Mouse (Mus musculus): ENCODE results near the gene Zfp692. TPM values are rescaled to one million over a fixed set of nuclear protein-coding genes. Genes with fewer than 3 reads are reported as not detected.

The Zfp692 gene
- 17.4 and 20.0 TPM in 2 replicates for polyA plus RNA-seq (2014; fragmentation: Nextera tagmentation; extraction: Ambion mirVana)

GRCm38 (mm10) chr11:58306860-58307308 is at the start of gene Zfp692:
Zfp692 (plus strand) TSS chr11:58307069.
- ATAC-seq (replicated peaks; ENCODE audit: low FRiP score) (peak; percentile 74), DNase-seq (ENCODE audit: low spot score) (peak; percentile 98)
- H3K9me3 ChIP-seq (ENCODE audit: control insufficient read depth, low read length): no peaks in the 10 kb centered on the region
- H3K9ac ChIP-seq (ENCODE audit: low read length): peak within 1 kb of the TSS; percentile 69
- H3K36me3 ChIP-seq (ENCODE audit: control insufficient read depth, insufficient read depth, low read length): no peaks in the 10 kb centered on the region
- 0% methylated on average over 34 of the region's 34 CpGs for WGBS
- H3K4me2 ChIP-seq (ENCODE audit: low read depth, low read length, severe bottlenecking): peak within 1 kb of the TSS; percentile 83
- no peak within 1 kb of the TSS; the same call in 1 of the 2 replicates for H3K27ac ChIP-seq (ENCODE audit: low read depth, low read length)
- peaks cover 2% of the 10 kb centered on the region; the same call in 1 of the 2 replicates for H3K4me1 ChIP-seq (replicated peaks; ENCODE audit: control insufficient read depth, insufficient read depth, low read length)
- peak within 1 kb of the TSS; percentile 48 for H3K4me3 ChIP-seq (ENCODE audit: low read depth, low read length)
- H3K27me3 ChIP-seq (ENCODE audit: control insufficient read depth, insufficient read depth, low read length): no peaks in the 10 kb centered on the region

GRCm38 (mm10) chr11:58257816-58258215 is 49.1 kb upstream of the Zfp692 start:
- H3K27ac ChIP-seq (ENCODE audit: low read depth, low read length): no peak overlapping the region
- H3K4me3 ChIP-seq (ENCODE audit: low read depth, low read length): no peak overlapping the region
- DNase-seq (ENCODE audit: low spot score) (no peak), ATAC-seq (replicated peaks; ENCODE audit: low FRiP score) (no peak)
- H3K4me2 ChIP-seq (ENCODE audit: low read depth, low read length, severe bottlenecking): no peak overlapping the region
- WGBS: 82% methylated on average over 5 of the region's 5 CpGs
- H3K9me3 ChIP-seq (ENCODE audit: control insufficient read depth, low read length): no peaks in the 10 kb centered on the region
- no peaks in the 10 kb centered on the region for H3K4me1 ChIP-seq (replicated peaks; ENCODE audit: control insufficient read depth, insufficient read depth, low read length)
- no peaks in the 10 kb centered on the region for H3K27me3 ChIP-seq (ENCODE audit: control insufficient read depth, insufficient read depth, low read length)
- H3K36me3 ChIP-seq (ENCODE audit: control insufficient read depth, insufficient read depth, low read length): no peaks in the 10 kb centered on the region
- no peak overlapping the region for H3K9ac ChIP-seq (ENCODE audit: low read length)

- Histone ChIP-seq H3K36me3 (ENCODE audit: control insufficient read depth, insufficient read depth, low read length) (no peaks in the 10 kb centered on the region), H3K9ac (ENCODE audit: low read length) (no peak overlapping the region), H3K4me3 (ENCODE audit: low read depth, low read length) (no peak overlapping the region), H3K4me1 (replicated peaks; ENCODE audit: control insufficient read depth, insufficient read depth, low read length) (no peaks in the 10 kb centered on the region), H3K4me2 (ENCODE audit: low read depth, low read length, severe bottlenecking) (no peak overlapping the region), H3K27ac (ENCODE audit: low read depth, low read length) (no peak overlapping the region), H3K9me3 (ENCODE audit: control insufficient read depth, low read length) (no peaks in the 10 kb centered on the region), H3K27me3 (ENCODE audit: control insufficient read depth, insufficient read depth, low read length) (no peaks in the 10 kb centered on the region)
- ATAC-seq (replicated peaks; ENCODE audit: low FRiP score): no peak
- DNase-seq (ENCODE audit: low spot score): no peak
- WGBS: 85% methylated on average over 4 of the region's 4 CpGs
Observed at GRCm38 (mm10) chr11:58260156-58260555, 46.7 kb upstream of the Zfp692 start.

- Histone ChIP-seq H3K9ac (ENCODE audit: low read length) (no peak overlapping the region), H3K4me2 (ENCODE audit: low read depth, low read length, severe bottlenecking) (no peak overlapping the region), H3K27me3 (ENCODE audit: control insufficient read depth, insufficient read depth, low read length) (no peaks in the 10 kb centered on the region), H3K36me3 (ENCODE audit: control insufficient read depth, insufficient read depth, low read length) (no peaks in the 10 kb centered on the region), H3K4me3 (ENCODE audit: low read depth, low read length) (no peak overlapping the region), H3K27ac (ENCODE audit: low read depth, low read length) (no peak overlapping the region), H3K4me1 (replicated peaks; ENCODE audit: control insufficient read depth, insufficient read depth, low read length) (no peaks in the 10 kb centered on the region), H3K9me3 (ENCODE audit: control insufficient read depth, low read length) (no peaks in the 10 kb centered on the region)
- ATAC-seq (replicated peaks; ENCODE audit: low FRiP score): no peak
- DNase-seq (ENCODE audit: low spot score): no peak
- 86% methylated on average over 4 of the region's 4 CpGs for WGBS
Observed at GRCm38 (mm10) chr11:58261826-58262225, 45.0 kb upstream of the Zfp692 start.

- Histone ChIP-seq H3K36me3 (ENCODE audit: control insufficient read depth, insufficient read depth, low read length) (no peaks in the 10 kb centered on the region), H3K9ac (ENCODE audit: low read length) (no peak overlapping the region), H3K27me3 (ENCODE audit: control insufficient read depth, insufficient read depth, low read length) (no peaks in the 10 kb centered on the region), H3K4me1 (replicated peaks; ENCODE audit: control insufficient read depth, insufficient read depth, low read length) (no peaks in the 10 kb centered on the region), H3K9me3 (ENCODE audit: control insufficient read depth, low read length) (no peaks in the 10 kb centered on the region), H3K4me3 (ENCODE audit: low read depth, low read length) (no peak overlapping the region), H3K27ac (ENCODE audit: low read depth, low read length) (no peak overlapping the region), H3K4me2 (ENCODE audit: low read depth, low read length, severe bottlenecking) (no peak overlapping the region)
- DNase-seq (ENCODE audit: low spot score) (no peak), ATAC-seq (replicated peaks; ENCODE audit: low FRiP score) (no peak)
- 94% methylated on average over 3 of the region's 3 CpGs for WGBS
Observed at GRCm38 (mm10) chr11:58262336-58262735, 44.5 kb upstream of the Zfp692 start.

- 84% methylated on average over 2 of the region's 2 CpGs for WGBS
- H3K4me1 ChIP-seq (replicated peaks; ENCODE audit: control insufficient read depth, insufficient read depth, low read length): no peaks in the 10 kb centered on the region
- no peak for DNase-seq (ENCODE audit: low spot score)
Observed at GRCm38 (mm10) chr11:58263516-58263915, 43.4 kb upstream of the Zfp692 start.

GRCm38 (mm10) chr11:58264546-58264945 is 42.3 kb upstream of the Zfp692 start:
- no peak for DNase-seq (ENCODE audit: low spot score)
- H3K4me2 ChIP-seq (ENCODE audit: low read depth, low read length, severe bottlenecking): no peak overlapping the region
- H3K27ac ChIP-seq (ENCODE audit: low read depth, low read length): no peak overlapping the region
- ATAC-seq (replicated peaks; ENCODE audit: low FRiP score): no peak
- H3K36me3 ChIP-seq (ENCODE audit: control insufficient read depth, insufficient read depth, low read length): no peaks in the 10 kb centered on the region
- H3K27me3 ChIP-seq (ENCODE audit: control insufficient read depth, insufficient read depth, low read length): no peaks in the 10 kb centered on the region
- no peak overlapping the region for H3K4me3 ChIP-seq (ENCODE audit: low read depth, low read length)
- H3K4me1 ChIP-seq (replicated peaks; ENCODE audit: control insufficient read depth, insufficient read depth, low read length): no peaks in the 10 kb centered on the region
- H3K9me3 ChIP-seq (ENCODE audit: control insufficient read depth, low read length): no peaks in the 10 kb centered on the region
- H3K9ac ChIP-seq (ENCODE audit: low read length): no peak overlapping the region
- WGBS: 88% methylated on average over 9 of the region's 9 CpGs

More at GRCm38 (mm10) chr11:58263516-58263915, 43.4 kb upstream of the Zfp692 start:
- Histone ChIP-seq H3K27ac (ENCODE audit: low read depth, low read length) (no peak overlapping the region), H3K36me3 (ENCODE audit: control insufficient read depth, insufficient read depth, low read length) (no peaks in the 10 kb centered on the region), H3K9ac (ENCODE audit: low read length) (no peak overlapping the region), H3K4me2 (ENCODE audit: low read depth, low read length, severe bottlenecking) (no peak overlapping the region), H3K4me3 (ENCODE audit: low read depth, low read length) (no peak overlapping the region), H3K9me3 (ENCODE audit: control insufficient read depth, low read length) (no peaks in the 10 kb centered on the region), H3K27me3 (ENCODE audit: control insufficient read depth, insufficient read depth, low read length) (no peaks in the 10 kb centered on the region)
- ATAC-seq (replicated peaks; ENCODE audit: low FRiP score): no peak

- 78% methylated on average over 3 of the region's 3 CpGs for WGBS
- no peak overlapping the region for H3K4me3 ChIP-seq (ENCODE audit: low read depth, low read length)
- H3K4me1 ChIP-seq (replicated peaks; ENCODE audit: control insufficient read depth, insufficient read depth, low read length): no peaks in the 10 kb centered on the region
- no peak for ATAC-seq (replicated peaks; ENCODE audit: low FRiP score)
- H3K9ac ChIP-seq (ENCODE audit: low read length): no peak overlapping the region
- H3K4me2 ChIP-seq (ENCODE audit: low read depth, low read length, severe bottlenecking): no peak overlapping the region
- H3K36me3 ChIP-seq (ENCODE audit: control insufficient read depth, insufficient read depth, low read length): no peaks in the 10 kb centered on the region
- no peaks in the 10 kb centered on the region for H3K9me3 ChIP-seq (ENCODE audit: control insufficient read depth, low read length)
- no peaks in the 10 kb centered on the region for H3K27me3 ChIP-seq (ENCODE audit: control insufficient read depth, insufficient read depth, low read length)
- H3K27ac ChIP-seq (ENCODE audit: low read depth, low read length): no peak overlapping the region
- no peak for DNase-seq (ENCODE audit: low spot score)
Observed at GRCm38 (mm10) chr11:58268285-58268684, 38.6 kb upstream of the Zfp692 start.

- H3K4me2 ChIP-seq (ENCODE audit: low read depth, low read length, severe bottlenecking): no peak within 1 kb of the TSS
- DNase-seq (ENCODE audit: low spot score): no peak
Observed at GRCm38 (mm10) chr11:58274572-58274971, 32.3 kb upstream of the Zfp692 start, which contains the start of gene 4930438A08Rik. 4930438A08Rik (plus strand) TSS chr11:58274799.

More at GRCm38 (mm10) chr11:58274572-58274971, 32.3 kb upstream of the Zfp692 start, which contains the start of gene 4930438A08Rik:
- ATAC-seq (replicated peaks; ENCODE audit: low FRiP score): no peak
- Histone ChIP-seq H3K4me3 (ENCODE audit: low read depth, low read length) (no peak within 1 kb of the TSS), H3K27ac (ENCODE audit: low read depth, low read length) (no peak within 1 kb of the TSS), H3K36me3 (ENCODE audit: control insufficient read depth, insufficient read depth, low read length) (no peaks in the 10 kb centered on the region), H3K9ac (ENCODE audit: low read length) (no peak within 1 kb of the TSS), H3K9me3 (ENCODE audit: control insufficient read depth, low read length) (no peaks in the 10 kb centered on the region), H3K4me1 (replicated peaks; ENCODE audit: control insufficient read depth, insufficient read depth, low read length) (no peaks in the 10 kb centered on the region), H3K27me3 (ENCODE audit: control insufficient read depth, insufficient read depth, low read length) (no peaks in the 10 kb centered on the region)
- 61% methylated on average over 2 of the region's 2 CpGs for WGBS

Data from forebrain, embryonic 11.5 days (tissue).